Mouse (Mus musculus): ENCODE data around the gene Msi2.

Gene Msi2

DNA sequence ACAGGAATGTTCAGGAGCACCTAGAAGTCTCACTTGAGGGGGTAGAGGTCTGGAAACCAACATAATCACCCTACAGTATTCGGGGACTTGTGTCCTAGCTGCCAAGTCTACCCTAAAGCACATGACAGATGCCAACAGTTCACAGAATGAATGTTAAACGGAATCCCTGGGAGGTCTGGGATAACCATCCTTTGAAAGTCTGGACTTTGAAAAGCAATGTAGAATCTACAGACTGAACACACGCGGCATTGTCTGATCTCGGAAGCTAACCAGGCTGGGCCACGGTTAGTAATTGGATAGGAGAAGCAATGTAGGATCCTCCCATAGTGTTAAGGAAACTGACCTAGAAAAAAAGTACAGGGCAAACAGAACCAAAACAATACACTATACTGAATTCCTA is 105.3 kb downstream of the Msi2 start:
- DNase-seq (ENCODE audit: low spot score): no peak

GRCm38 (mm10) chr11:88612141-88612540 is 106.2 kb downstream of the Msi2 start:
- DNase-seq (ENCODE audit: low spot score): peak; percentile 69

DNA sequence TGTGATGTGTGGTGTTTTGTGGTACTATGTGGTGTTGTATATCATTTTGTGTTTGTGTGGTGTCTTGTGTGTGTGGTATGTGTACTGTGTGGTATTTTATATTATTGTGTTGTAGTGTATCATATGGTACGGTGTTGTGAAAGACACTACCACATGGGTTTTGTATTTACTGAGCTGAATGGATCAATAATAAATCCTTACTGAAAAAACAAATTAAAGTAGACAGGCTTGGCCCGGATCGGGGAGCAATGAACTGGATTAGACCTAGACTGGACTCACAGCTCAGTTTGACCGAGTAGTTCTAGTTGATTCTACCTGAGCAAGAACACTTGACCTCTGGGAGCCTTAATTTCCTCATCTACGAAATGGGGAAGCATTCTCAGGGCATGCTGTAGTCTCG is 107.5 kb downstream of the Msi2 start:
- no peak for DNase-seq (ENCODE audit: low spot score)

GRCm38 (mm10) chr11:88610112-88610511 is 108.2 kb downstream of the Msi2 start:
- no peak for DNase-seq (ENCODE audit: low spot score)

- peak; percentile 52 for DNase-seq (ENCODE audit: low spot score)
Observed at GRCm38 (mm10) chr11:88608584-88608983, 109.7 kb downstream of the Msi2 start.

DNA sequence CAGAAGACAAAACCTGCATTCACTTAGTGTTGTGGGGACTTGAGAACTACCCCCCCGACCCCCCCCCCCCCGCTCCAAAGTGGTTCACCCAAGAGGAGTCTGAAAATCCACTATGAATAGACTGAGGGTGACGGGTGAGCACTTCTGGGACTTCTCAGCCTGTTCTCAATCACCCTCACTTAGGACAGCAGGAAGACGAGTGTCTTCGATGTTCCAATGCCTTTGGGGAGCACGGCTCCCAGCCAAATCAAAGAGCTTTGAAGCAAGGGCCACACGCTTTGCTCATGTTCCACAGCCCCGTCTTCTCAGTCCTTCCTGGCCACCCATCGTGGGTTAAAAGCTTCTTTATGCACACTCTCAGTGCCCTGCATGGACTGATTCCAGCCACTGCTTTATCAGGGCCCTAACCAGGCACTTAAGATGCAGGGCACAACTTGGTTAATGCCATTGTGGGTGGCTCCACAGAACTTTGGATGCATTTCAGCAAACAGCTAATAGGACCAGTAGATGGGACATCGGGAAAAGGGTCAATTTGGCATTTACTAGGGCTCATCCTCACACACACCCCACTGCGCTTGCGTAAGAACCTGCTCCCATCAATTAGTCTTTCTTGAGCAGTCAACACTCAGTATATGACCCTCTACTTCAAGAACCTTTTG is 110.5 kb downstream of the Msi2 start:
- no peak for DNase-seq (ENCODE audit: low spot score)

GRCm38 (mm10) chr11:88605771-88606170 is 112.5 kb downstream of the Msi2 start:
- DNase-seq (ENCODE audit: low spot score): no peak

DNA sequence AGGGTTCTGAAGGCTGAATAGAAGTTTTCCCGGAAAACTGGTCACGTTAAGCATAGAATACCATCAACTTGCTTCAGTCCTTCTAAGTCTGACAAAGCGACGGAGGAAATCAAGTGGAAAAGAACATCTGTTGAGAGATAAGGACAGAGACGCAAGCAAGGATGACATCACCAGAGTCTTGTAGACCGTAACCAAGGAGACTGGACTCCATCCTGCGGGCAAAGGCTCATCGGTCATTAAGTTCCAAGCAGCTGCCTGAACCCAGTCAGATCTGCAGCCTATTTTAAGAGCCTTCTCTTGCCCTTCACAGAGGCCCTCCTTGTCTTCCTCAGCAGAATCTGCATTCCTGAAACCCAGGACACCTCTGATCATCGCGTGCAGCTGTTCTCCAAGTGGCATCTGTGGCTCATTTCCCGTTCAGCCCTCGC is 113.2 kb downstream of the Msi2 start:
- DNase-seq (ENCODE audit: low spot score): no peak

DNA sequence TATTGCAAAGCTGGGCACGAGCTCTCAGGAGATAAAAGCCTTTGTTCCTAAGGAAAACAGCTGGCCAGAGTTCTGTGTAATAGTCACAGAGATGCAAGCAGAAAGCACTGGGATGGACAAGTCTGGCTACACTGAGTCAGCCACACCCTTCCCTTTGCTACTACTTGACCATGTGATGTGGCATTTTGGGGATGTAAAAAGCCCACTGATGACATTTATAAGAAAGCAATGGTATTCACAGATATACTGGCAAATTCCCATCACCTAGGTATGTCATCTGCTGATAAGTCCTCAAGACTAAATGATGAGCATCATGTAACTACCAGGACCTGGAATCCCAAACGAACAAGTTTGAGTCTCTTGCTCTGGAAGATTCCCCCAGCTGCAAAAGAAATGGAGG is 113.7 kb downstream of the Msi2 start:
- no peak for DNase-seq (ENCODE audit: low spot score)

DNA sequence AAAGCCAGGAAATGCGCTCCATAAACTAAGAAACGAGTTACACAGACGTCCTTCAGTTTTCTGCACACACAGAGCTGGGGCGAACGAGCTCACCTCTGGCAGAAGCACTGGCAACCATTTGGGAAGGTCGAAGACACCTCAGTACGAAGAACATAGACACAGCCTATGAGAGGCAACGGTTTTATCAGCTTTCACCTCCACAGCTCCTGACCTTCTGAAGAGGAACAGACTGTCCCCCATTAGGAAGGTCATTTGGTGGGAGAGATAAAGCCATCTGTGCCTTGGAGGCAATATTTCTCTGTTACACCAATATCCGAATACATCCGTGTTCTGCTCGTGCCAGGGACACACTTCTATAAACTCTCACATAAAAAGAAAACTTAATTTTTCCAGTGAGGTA is 114.9 kb downstream of the Msi2 start:
- no peak for DNase-seq (ENCODE audit: low spot score)

DNA sequence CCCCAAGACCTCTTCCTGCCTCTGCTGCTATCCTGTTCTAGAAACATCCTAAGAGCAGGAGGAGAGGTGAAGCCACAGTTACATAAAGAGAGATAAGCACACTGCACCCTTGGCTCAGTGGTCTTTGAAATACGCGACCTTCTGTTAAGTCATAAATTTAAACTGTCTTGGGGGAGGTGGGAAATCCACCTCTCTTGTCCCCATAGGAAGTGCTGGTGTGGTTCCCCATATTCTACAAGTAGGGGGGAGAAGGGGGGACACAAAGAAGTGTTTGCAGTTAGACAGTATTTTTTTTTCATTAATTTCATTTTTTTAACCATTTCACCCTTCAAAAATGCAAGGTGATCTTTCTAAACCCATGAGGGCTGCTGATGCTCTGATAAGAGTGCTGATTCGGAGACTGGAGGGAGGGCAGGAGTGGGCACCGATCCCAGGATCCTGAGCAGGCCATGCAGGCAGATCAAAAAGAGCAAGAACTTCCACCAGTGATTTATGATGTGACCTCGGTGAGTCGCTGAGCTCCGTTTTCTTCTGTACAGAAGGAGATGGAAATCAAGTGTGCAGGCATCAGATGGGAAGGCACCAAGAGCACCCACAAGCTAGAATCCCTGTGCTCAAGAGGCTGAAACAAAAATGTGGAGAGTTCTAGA is 115.7 kb downstream of the Msi2 start:
- DNase-seq (ENCODE audit: low spot score): no peak

DNA sequence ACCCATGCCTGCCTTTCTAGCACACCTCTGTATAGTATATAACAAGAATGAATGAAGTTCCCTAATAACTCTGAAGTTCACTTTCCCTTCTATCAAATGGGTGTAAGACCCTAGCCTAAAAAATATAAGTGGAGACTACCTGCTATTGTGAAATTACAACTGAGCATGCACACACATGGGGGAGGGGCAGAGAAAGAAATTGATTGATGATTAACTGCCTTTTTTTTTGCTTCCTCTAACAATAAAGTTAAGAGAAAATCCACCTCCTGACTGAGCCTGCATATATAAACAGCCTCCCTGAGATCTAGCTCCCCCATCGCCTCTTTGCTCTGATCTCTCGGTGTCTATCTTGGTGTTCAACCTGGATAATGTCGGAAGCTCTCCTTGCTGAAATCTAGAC is 118.1 kb downstream of the Msi2 start:
- no peak for DNase-seq (ENCODE audit: low spot score)

DNA sequence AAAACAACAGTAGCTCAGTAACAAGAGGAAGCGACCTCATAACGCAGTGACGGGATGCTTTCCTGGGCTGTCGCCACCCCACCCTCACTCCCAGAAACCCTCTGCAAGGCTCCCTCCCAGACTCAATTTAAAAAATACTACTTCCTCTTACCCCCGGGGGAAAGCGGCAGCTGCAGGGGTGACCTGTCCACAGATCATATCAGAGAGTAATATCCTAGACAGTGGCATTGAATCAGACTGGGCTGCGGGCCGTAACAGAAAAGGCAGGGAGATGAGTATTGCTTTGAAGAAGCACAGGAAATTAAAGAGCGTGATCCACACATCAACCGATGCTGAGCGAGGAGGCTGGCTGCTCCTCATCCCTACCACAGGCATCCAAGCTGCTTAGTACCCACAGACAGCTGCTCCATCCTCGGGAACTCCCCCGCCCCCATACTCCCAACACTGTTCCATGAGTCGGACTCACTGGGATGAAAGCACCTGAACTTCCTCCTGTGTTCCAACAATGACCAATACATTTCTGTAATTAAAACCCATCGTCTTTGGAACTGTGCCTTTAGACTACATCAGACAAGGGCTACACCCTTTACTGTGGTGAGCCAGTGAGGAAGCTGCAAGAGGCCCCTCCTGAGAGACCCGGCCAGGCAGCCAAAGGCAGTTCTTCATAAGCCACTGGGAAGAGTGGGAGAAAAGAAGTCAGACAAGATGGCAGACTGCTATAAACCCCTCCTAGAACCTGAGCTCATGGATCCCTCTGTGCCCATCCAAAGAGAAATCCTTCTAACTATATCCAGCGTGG is 118.8 kb downstream of the Msi2 start:
- no peak for DNase-seq (ENCODE audit: low spot score)

DNA sequence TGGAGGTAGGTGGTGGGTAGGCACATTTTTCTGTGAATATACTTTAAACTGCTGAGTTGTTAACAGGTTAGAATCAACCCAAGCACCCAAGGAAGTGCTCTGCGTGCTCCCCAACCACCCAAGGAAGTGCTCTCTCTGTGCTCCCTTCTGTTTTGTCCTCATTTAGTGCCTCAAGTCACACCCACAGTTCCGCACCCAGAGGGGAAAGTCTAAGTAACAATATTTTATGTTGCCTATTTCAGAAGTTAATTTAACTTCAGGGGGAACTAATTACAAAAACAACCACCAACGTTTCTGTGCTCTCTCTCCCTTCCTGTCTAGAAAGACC is 119.5 kb downstream of the Msi2 start:
- no peak for DNase-seq (ENCODE audit: low spot score)

GRCm38 (mm10) chr11:88598150-88598847 is 120.0 kb downstream of the Msi2 start:
- no peak for DNase-seq (ENCODE audit: low spot score)

GRCm38 (mm10) chr11:88595616-88596015 is 122.7 kb downstream of the Msi2 start:
- no peak for DNase-seq (ENCODE audit: low spot score)

DNA sequence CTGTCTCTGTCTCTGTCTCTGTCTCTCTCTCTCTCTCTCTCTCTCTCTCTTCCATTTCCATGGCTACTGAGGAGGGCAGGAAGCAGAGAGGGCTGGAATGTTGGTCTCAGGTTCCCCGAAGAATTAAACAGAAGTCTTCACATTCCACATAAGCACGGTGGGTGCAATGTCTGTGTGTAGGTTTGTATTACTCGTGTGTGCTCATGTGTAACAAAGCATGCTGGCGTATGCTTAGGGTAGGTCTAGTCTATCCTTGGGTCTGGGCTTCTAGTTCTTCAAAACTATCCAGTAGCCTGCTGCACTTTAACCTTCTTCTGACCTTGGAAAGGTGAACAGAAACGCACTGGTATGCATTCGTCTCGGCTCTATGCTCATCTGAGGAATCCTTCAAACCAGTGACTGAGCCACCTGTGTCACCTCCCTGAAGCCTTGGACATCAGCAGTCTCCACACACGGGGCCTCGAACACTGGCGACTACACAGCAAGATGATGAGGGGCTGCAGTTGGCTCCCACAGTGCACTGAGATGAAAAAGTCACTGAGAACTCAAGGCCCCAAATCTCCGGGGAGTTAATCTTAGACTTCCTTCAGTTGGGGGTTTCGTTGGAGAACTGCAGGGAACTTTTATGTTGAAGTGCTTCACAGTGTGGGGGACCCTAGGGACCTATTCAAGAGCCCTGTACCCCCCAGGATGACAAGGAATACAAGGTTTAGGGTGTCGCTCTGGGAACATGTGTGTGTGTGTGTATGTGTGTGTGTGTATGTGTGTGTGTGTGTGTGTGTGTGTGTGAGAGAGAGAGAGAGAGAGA is 123.3 kb downstream of the Msi2 start:
- no peak for DNase-seq (ENCODE audit: low spot score)

- DNase-seq (ENCODE audit: low spot score): no peak
Observed at GRCm38 (mm10) chr11:88594010-88594409, 124.3 kb downstream of the Msi2 start.

GRCm38 (mm10) chr11:88592099-88592498 is 126.2 kb downstream of the Msi2 start:
- no peak for DNase-seq (ENCODE audit: low spot score)

- no peak for DNase-seq (ENCODE audit: low spot score)
Observed at GRCm38 (mm10) chr11:88590647-88591046, 127.7 kb downstream of the Msi2 start.

DNA sequence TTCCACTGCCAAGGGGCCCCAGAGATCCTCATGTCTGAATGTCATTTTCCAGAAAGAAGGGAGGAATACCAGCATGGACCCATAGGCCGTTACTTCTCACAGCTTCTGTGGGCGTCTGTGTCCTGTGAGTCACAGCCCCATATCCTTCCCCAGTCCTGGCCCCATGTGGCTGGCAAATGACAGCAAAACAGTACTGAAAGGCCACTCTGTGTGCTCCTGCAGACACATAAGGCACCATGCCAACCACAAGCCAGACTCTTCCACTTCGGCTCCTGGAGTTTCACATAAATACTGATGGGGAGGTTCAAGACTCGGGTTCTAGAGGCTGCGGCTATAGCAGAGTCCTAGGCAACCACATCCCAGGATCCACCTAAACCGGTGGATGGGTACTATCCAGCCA is 128.7 kb downstream of the Msi2 start:
- no peak for DNase-seq (ENCODE audit: low spot score)

GRCm38 (mm10) chr11:88588688-88589210 is 129.6 kb downstream of the Msi2 start:
- DNase-seq (ENCODE audit: low spot score): no peak
